Mouse (Mus musculus): ENCODE measurements around the gene Atg4a-ps.

Atg4a-ps gene

DNA sequence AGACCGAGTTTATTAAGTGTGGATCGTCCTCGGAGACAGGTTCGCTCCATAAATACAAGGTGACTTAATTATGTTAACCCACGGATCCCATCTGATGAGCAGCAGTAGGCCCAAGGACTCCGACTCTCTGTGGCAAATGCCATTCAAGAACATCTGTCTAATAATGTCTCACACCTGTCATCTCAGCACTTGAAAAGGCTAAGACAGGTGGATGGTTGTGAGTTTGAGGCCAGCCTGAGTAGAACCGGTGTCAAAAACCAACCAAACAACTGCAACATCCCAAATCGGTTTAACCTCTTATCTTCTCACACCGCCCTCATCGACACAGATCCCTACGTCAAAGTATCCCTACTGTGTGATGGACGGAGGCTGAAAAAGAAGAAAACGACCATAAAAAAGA is 20.7 kb downstream of the Atg4a-ps start:
- no peak for DNase-seq

DNA sequence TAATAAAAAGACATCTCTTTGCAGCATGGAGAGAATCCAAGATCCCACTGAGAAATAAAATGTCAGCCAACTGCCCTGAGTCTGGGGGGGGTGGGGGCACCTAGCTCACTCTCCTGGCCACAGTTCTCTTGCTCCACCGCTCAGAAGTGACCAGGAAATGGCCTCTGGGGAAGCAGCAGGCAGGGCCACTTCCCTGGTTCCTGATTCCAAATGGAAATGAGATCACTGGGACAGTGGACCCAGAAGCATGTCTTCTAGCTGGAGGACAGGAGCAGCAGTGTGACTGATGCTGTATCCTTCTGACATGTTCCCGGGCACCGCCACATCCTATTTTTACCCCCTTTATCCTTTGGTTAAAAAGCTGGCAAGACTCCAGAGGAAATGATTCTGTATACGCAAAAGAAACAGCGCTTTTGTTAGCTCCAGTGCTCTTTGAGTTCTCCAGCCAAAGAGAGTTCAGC is 21.2 kb downstream of the Atg4a-ps start:
- peak; percentile 76 for DNase-seq

DNA sequence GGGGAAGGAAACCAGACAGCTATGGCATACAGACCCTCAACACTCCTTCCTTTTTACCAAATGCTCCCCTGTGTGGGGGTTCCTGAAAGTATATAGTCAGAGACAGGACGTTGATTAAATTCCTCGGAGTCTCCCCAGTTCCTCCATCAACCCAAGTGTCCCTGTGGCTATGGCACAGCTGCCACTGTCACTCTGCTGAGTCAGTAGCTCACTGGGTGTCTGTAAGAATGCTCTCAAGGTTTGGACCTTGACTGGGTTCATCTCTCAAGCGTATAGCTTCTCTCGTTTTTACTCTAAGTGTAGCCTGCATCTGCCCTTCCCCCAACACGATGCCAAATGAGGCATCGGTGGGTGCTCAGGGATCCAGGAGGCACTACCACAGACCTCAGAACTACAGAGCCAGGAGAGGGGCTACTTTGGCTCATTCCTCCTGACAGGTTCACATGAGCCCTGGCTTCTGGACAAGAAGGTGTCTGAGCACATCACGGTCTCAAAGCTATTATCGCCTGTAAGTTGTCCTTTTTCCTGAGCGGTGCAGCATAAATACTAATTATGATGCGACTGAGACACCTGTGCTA is 21.9 kb downstream of the Atg4a-ps start:
- DNase-seq: no peak

DNA sequence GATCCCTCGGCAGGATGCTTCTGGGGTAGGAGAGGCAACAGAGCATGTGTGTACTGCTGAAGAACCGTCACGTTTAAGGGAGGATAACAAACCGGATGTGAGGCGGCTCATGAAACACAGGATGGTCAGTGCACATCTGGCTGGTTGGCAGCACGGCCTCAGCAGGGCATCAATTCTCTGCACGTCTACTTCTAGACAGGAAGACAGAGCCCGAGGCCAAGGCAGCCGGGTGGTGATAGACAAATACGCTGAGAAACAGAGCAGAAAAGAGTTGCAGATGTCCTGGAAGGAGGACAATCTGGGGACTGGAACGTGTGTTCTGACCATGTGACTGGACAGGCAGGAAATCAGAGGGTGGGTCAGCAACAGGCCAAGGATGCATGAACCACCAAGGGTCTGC is 25.8 kb downstream of the Atg4a-ps start:
- no peak for DNase-seq

DNA sequence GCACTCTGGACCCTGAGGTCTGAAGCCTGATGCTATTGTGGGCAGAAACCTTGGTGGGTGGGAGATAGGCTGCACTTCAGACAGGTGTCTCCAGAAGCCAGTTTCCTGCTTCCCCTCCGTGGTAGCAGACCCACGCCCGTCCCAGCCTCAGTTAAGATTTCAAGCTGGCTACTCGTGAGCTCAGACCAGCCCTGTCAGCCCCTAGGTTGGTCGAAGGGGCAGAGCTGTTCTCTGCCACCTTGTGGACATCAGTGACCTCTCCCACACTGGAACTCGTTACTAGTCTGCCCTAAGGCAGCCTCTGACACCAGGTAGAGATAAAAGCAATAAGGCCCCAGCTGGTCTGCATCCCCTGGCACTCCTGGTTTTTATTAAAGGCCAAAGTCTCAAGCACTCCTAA is 28.9 kb downstream of the Atg4a-ps start:
- DNase-seq: no peak

DNA sequence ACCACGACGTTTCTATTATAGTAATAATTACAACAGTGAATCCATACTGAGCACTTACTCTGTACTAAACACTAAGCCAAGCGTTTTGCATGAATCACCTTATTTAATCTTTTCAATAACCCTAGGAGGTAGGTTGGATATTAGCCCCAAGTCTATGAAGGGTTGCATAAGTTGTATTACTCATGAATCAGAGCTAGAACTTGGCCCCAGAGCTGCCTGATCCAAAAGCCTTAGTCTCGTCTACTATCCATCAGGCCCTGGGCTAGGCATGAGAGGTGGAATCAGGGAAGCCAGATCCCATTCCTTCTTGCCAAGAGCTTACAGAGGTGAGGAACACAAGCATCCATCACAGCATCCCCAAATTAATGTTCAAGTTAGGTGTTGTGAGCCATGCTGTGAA is 30.2 kb downstream of the Atg4a-ps start:
- DNase-seq: no peak

DNA sequence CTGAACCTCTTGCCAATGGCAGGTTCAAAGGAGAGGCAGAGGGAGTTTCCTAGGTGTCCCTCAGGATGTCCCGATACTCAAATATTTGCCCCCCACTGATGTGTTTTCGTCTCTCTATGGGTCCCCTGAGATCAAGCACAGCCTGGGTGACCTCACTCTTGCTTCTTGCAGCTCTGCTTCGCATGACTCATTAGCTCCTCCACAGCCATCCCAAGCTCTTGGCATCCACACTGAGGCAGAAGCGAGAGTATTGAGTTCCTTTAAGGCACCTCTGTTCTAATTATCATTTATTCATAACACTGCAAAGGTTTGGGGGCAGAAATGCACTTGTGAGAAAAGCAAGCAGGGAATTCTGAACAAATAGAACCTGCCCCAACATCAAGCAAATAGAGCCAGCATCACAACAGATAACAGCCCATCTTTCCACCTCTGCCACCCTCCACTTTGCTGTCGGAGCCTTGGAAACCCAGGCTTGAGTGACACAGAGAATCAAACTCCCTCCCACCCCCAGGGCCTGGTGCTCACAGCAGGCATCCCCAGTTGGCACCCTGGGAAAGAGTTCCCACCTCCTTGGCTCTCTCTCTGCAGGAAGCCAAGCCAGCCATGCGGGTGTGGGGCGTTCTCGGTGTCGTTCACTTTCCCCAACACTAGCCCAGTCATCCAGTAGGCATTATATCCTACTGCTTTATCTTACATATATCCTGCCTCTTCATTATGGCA is 33.1 kb downstream of the Atg4a-ps start:
- DNase-seq: no peak

DNA sequence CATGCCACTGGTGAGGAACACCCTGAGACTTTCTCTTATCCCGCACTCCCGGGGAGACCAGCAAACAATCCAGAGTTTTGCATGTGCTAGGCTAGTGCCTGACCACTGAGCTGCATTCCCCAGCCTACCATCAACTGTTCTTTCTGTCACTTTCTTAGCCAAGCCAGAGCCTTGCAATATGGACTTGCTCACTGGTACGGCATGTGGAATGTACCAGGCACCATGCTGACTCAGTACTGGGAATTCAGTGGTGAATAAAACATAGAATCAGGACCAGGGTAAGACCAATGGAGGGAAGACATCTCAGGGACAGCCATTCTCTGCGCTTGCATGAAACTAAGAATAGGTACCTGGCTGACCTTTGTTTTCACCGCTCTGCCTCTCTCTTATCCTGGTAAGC is 35.6 kb downstream of the Atg4a-ps start:
- no peak for DNase-seq

DNA sequence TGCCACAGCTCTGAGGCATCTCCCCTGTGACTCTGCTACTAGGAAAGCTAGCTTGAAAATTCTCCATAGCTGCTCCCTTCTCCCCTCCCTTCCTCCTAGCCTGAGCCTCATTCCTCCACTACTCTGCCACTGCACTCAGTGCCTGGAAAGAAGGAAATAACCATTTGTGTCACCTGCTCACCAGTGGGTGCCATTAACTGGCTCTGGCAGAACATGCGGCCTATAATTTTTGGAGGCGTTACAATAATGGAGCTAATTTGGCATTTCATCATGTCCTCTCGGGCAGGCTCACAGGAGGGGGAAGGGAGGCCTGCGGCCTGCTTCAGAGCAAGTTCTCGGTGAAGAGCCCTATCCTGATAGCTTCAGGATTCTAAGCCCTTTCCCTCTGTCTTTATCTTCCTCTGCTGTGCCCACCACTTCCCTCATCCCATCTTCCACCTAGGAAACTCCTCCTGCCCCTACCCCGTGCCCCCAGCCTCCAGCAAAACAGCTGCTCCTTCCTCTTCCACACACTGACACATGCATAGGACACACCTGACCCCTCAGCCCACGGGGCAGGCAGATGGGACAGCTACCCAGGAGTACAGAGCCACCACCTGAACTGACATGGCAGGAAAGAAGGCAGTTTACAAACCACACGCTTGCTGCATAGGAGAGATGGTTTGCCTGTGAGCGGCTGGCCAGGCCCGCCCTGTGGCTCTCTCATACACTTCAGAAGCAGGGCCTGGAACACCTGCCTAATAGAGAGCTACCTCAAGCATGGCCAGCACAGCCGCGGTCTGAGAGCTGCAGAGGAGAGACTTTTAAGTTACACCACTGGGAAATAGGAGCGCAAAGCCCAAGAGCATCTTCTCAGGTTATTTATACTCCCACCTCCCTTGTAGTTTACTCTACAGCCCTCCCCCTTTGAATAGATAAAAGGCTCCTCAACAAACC is 38.9 kb downstream of the Atg4a-ps start:
- DNase-seq: peak; percentile 88

DNA sequence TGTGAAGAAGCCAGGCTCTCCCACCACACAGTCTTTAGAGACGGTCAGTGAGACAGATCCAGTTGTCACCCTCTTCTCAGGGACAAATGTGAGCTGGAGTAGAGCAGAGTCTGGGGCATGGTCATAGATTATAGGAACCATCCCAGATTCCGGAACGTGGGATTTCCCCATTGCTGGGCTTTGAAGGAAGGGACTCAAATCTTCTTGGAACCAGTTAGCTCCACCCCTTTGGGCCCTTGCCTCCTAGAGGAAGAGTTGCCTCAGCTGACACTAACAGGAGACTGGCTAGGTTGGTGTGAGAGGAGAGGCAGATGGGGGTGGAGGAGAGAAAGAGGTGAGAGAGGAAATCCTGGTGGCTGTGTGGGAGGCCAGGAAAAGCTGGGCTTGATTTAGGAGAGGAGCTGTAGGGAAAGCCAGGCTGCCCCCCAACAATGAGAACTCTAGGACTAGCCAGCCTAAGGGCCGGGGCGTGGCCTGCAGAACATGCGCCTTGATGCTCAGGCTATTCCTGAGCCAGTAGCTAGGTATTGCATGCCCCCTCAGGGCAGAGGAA is 39.7 kb downstream of the Atg4a-ps start:
- no peak for DNase-seq

DNA sequence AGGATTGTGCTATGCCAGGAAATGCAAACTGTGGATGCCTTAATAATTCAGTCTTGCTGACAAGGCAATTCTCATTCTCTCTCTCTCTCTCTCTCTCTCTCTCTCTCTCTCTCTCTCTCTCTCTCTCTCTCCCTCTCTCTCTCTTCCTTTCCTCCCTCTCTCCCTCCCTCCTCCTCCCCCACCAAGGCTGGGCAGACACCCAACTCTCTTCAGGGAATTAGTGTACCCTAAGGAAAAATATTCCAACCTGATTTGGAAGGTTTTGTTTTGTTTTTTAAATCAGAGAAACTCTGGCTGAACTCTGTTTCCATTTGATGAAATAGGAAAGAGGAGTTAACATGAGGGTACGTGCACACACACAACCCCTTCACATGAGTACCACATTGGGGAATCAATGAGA is 44.3 kb downstream of the Atg4a-ps start:
- no peak for DNase-seq

DNA sequence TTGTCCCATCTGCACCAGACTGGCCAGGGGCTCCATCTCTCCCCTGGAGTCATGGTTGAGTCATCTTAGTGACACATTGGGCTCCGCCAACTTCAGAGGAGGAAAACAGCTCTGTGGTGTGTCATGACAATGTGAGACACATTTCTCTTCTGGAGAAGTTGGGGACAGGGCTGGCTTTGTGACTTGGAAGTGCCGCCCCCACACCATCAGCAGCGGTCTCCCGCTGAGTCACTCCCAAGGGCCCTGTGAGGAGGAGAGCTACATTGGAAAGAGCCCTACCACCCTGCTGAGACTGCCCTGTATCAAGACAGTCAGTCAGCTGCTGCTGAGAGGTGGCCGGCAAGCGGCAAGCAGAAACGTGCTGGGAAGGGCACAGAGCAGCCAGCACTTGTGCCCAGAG is 44.9 kb downstream of the Atg4a-ps start:
- no peak for DNase-seq

DNA sequence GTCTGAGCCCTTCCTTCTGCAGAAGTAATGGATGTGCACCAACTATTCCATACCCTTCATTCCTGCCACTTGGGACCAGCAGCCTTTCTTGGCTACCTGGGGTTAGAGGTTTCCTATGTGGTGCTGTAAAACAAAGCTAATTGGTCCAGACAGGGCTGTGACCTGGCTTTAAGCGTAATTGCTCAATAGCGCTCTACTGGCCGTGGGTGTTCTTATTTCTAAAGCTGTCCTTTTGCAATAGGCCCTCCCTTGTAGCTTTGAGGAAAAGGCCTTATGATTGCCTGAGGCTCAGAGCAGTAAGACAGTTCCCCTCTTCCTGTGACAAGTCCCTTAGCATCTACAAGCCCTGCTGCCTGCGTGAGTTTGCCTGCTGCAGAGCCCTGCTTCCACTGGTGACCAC is 48.3 kb downstream of the Atg4a-ps start:
- no peak for DNase-seq

DNA sequence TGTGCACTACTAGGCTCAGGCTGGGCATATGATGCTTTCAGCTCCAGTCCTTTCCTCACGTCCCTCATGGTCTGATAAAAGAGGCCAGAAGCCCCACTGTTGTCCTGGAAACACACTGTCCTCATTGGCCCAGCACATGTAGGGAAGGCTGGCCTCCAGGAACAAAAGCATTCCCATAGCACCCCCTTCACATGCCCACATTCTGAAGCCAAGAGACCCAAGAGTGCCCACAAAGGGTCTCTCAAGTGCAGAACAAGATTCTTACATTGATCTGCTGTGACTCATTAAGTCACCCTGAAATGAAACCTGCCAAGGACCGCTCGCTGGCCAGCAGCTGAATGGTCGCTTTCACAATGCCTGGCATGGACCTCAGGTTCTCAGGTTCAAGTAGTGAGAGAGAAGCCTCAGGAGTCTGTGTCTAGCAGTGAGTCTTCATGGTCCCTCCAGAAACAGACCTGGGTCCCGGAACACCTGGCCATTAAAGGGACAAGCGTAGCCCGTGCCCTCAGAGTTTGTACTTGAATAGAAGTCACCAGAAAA is 50.5 kb downstream of the Atg4a-ps start:
- DNase-seq: no peak
